In the genomic region with DNA sequence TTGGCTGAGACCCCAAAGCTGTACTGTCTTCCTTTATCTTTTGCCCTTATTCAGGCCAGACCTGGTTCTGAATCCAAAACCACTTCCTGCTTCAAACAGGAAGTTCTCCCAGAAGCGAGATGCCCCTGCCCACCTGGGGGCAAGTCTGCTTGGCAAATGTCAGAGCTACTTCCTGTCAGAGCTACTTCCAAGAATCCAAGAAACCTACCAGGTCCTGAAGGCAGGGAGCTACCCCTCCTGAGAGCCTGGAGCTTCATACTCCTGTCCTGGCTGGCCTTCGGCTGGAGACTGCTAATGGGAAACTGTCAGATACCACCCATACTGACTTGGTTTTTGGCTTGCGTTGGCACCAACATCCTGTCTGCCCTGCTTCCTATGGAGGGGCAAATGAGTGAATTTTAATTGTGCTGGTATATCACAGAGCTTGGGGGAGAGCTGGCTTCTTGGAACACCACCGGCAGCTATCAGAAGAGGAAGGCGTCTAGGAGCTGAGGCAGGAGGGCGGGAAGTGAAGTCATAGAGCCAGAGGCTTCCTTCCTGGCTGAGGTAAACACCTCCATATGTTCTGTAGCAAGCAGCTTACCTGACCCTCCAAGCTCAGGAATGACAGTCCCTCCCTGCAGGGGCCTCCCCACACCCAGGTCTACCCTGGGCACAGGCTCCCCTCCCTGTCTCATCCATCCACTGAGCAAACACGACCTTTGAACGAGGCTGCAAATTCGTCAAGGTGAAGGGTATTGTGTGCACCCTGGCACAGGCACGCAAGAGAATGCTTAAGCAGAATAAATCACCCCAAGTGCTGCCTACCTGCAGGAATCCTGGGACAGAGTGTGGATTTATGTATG, we compare ENCODE assay signal across 10 mouse cellular contexts. TPM values are rescaled to one million over a fixed set of nuclear protein-coding genes. Genes with fewer than 3 reads are reported as not detected.
DNase-seq lines count a peak whose midpoint lies in the region; ATAC-seq lines count a peak whose summit lies in the region.
"Had no signal": no experiment of that assay in that cellular context is flagged by ENCODE, and none has a peak within 500 bp of the region (broad histone marks: within the 10 kb centered on the region; RNA-seq: fewer than 3 reads in every experiment).

No protein-coding gene starts in this region.

- intact Hi-C loops in heart, postnatal 10 days (cut with DNase I), result no loop called here

- H3K27ac ChIP-seq in heart, embryonic 12.5 days (ENCODE audit: poor library complexity, severe bottlenecking), result peak overlapping the region; percentile 55
- peak overlapping the region; percentile 80 for H3K27ac ChIP-seq in stomach, embryonic 16.5 days (ENCODE audit: low read length)
- H3K27ac ChIP-seq: layer of hippocampus, adult 2 months had no signal

- H3K27me3 ChIP-seq in heart, embryonic 12.5 days (replicated peaks), result no peaks in the 10 kb centered on the region
- H3K27me3 ChIP-seq in stomach, embryonic 16.5 days (ENCODE audit: control insufficient read depth, insufficient read depth, low read length), result no peaks in the 10 kb centered on the region

- no peaks in the 10 kb centered on the region for H3K36me3 ChIP-seq in heart, embryonic 12.5 days
- H3K36me3 ChIP-seq in stomach, embryonic 16.5 days (ENCODE audit: control insufficient read depth, insufficient read depth, low read length), result no peaks in the 10 kb centered on the region

- H3K9me3 ChIP-seq in heart, embryonic 12.5 days (replicated peaks), result peaks cover 4% of the 10 kb centered on the region; the same call in 1 of the 2 replicates
- no peaks in the 10 kb centered on the region for H3K9me3 ChIP-seq in stomach, embryonic 16.5 days (replicated peaks; ENCODE audit: control insufficient read depth, low read length)

- H3K4me2 ChIP-seq in heart, embryonic 12.5 days, result no peak overlapping the region
- no peak overlapping the region for H3K4me2 ChIP-seq in stomach, embryonic 16.5 days (ENCODE audit: low read depth, low read length)

- peak overlapping the region; percentile 32; the same call in 1 of the 2 replicates for H3K9ac ChIP-seq in heart, embryonic 12.5 days
- no peak overlapping the region for H3K9ac ChIP-seq in stomach, embryonic 16.5 days (ENCODE audit: low read length)

- H3K4me1 ChIP-seq in heart, embryonic 12.5 days (replicated peaks), result peaks cover 55% of the 10 kb centered on the region
- peaks cover 28% of the 10 kb centered on the region for H3K4me1 ChIP-seq in stomach, embryonic 16.5 days (ENCODE audit: control insufficient read depth, insufficient read depth, low read length)

- H3K4me3 ChIP-seq in heart, embryonic 12.5 days, result no peak overlapping the region
- no peak overlapping the region for H3K4me3 ChIP-seq in stomach, embryonic 16.5 days (replicated peaks; ENCODE audit: low read length)
- H3K4me3 ChIP-seq: layer of hippocampus, adult 2 months had no signal

- ATAC-seq in heart, embryonic 12.5 days (ENCODE audit: insufficient number of reproducible peaks, low FRiP score), result peak; percentile 9; the same call in 1 of the 2 replicates
- ATAC-seq in stomach, embryonic 16.5 days (ENCODE audit: insufficient read depth, low FRiP score), result peak; percentile 48; the same call in 1 of the 2 replicates

- DNase-seq in heart, postnatal 10 days, result no peak
- DNase-seq in T-cell, adult 2 months (ENCODE audit: low spot score), result peak; percentile 68
- DNase-seq in kidney, adult 9 months, result peak; percentile 25
- no peak for DNase-seq in ovary, postnatal 10 days (ENCODE audit: low spot score)
- no peak for DNase-seq in ovary, postnatal 36 days (ENCODE audit: low spot score)
- DNase-seq in Muller cell, postnatal 12 days (ENCODE audit: inconsistent ontology term), result no peak
- DNase-seq: lung, adult 2 months had no signal

- 55% methylated on average over 10 of the region's 10 CpGs for WGBS in heart, embryonic 12.5 days
- WGBS in stomach, embryonic 16.5 days, result 42% methylated on average over 10 of the region's 10 CpGs

RNA-seq across cellular contexts. Expression of gene Mical2, which starts 17.1 kb away (rescaled TPM):
- polyA plus RNA-seq in heart, embryonic 12.5 days (2016; fragmentation: Nextera tagmentation; extraction: Ambion mirVana), result 156 and 163 TPM in 2 replicates
- 100 to 1,000 TPM; 177 to 185 TPM for total RNA-seq in heart, postnatal 10 days (2021)
- polyA plus RNA-seq in stomach, embryonic 16.5 days (2015; fragmentation: Nextera tagmentation; extraction: Ambion mirVana), result 13.2 and 15.5 TPM in 2 replicates

RNA-seq across cellular contexts. Expression of gene Dkk3, which starts 49.7 kb away (rescaled TPM):
- 91.4 and 96.7 TPM in 2 replicates for polyA plus RNA-seq in heart, embryonic 12.5 days (2016; fragmentation: Nextera tagmentation; extraction: Ambion mirVana)
- 10 to 100 TPM; 44.1 to 77.0 TPM for total RNA-seq in heart, postnatal 10 days (2021)
- 45.4 and 53.6 TPM in 2 replicates for polyA plus RNA-seq in stomach, embryonic 16.5 days (2015; fragmentation: Nextera tagmentation; extraction: Ambion mirVana)

Comparison
In these comparisons a context has a peak if more than half of its experiments do, and no peak if none do; other contexts are left out.
1. DNase-seq: peak in T-cell, adult 2 months (single experiment) and kidney, adult 9 months (single experiment); none in heart, postnatal 10 days (0 of 2), ovary, postnatal 10 days (single experiment), ovary, postnatal 36 days (single experiment) and Muller cell, postnatal 12 days (single experiment).